Mouse (Mus musculus) splenic B cell, adult 2 months (primary cell): Measurements from ENCODE around the gene Gm3755.
"Not testable (repeated sequence)": the region's sequence is repeated elsewhere in the genome, so short reads cannot be mapped to it uniquely, and the experiment has no call there.

Experiments
- DNase-seq: peaks from one replicate; pipeline ENCODE4 v3.0.0-alpha.2; 2011; ENCODE audit warnings: low read depth, low spot score
- H3K27me3 ChIP-seq: 2 replicates; pipeline ENCODE4 v1.6.1; 2012; ENCODE audit warnings: mild to moderate bottlenecking, low read length, moderate library complexity, mixed read lengths; ENCODE audit not compliant: control insufficient read depth, poor library complexity, insufficient read depth, severe bottlenecking
- H3K36me3 ChIP-seq: 2 replicates; pipeline ENCODE4 v1.6.1; 2012; ENCODE audit warnings: mild to moderate bottlenecking, low read length, moderate library complexity, mixed read lengths; ENCODE audit not compliant: control insufficient read depth, poor library complexity, insufficient read depth, severe bottlenecking

Gm3755 gene

DNA sequence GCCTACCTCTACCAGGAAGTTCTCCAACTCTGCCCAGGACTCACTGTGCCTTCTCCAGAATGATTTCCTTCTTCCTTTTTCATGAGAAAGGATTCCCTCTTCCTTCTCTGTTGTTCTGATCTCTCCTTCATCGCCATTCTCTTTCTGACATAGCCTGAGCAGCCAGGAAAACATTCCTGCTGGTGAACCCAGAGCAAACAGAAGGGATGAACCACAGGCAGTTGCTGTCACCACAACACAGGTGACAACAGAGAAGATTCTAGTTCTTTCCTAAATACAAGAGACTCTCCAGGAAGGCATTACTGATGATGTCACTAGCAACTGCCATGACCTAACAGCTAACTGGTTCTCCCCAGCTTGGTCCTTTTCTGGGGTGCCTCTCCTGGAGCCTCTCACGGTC, at the start of gene Gm3755:
Gene Gm3755 (minus strand): TSS at position 101 of the 400 bp plus-strand sequence.
- DNase-seq, H3K36me3 ChIP-seq, H3K27me3 ChIP-seq: not testable (repeated sequence)

GRCm38 (mm10) chr14:7488731-7489130, 38.0 kb upstream of the Gm3755 start:
- H3K36me3 ChIP-seq, H3K27me3 ChIP-seq, DNase-seq: not testable (repeated sequence)

GRCm38 (mm10) chr14:7483662-7484061, 32.9 kb upstream of the Gm3755 start, which contains the start of gene Gm3752:
TSS of gene Gm3752 (minus strand) at chr14:7483762.
- not testable (repeated sequence) for DNase-seq, H3K36me3 ChIP-seq, H3K27me3 ChIP-seq

DNA sequence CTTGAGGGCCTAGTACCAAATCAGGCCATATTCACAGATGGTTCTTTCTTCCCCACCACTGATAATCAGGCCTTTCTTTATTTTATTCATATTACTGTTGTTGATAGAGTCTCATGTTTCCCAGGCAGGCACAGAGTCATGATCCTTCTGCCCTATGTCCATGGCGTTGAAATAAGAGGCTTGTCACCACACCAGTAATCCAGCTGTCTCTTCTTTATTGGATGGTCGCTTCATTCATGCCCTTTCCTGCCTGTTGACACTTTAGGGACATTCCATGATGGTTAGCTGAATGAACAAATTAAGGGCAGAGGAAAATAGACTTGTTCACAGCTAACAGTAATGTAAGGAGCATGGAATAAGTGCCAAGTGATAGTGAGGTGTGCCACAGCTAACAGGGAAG, 28.2 kb downstream of the Gm3755 start:
- not testable (repeated sequence) for DNase-seq, H3K36me3 ChIP-seq, H3K27me3 ChIP-seq
